Mouse (Mus musculus) ovary, adult 18-20 months (tissue): ENCODE data around the gene Nkain1.

Experiments used
- DNase-seq: peaks from one replicate; pipeline ENCODE4 v3.0.0; 2022; ENCODE audit warnings: low spot score, mixed read lengths

The Nkain1 gene

GRCm38 (mm10) chr4:130550511-130550910 is 23.5 kb downstream of the Nkain1 start:
- DNase-seq: no peak

GRCm38 (mm10) chr4:130549189-130549588 is 24.8 kb downstream of the Nkain1 start:
- no peak for DNase-seq

- no peak for DNase-seq
These were observed 27.0 kb downstream of the Nkain1 start for GRCm38 (mm10) chr4:130546798-130547562.

- DNase-seq: no peak
These were observed 29.6 kb downstream of the Nkain1 start for GRCm38 (mm10) chr4:130544392-130544791.

- DNase-seq: no peak
These were observed 30.9 kb downstream of the Nkain1 start for GRCm38 (mm10) chr4:130543121-130543520.

GRCm38 (mm10) chr4:130540831-130541230 is 33.1 kb downstream of the Nkain1 start:
- DNase-seq: no peak

GRCm38 (mm10) chr4:130539706-130540105 is 34.3 kb downstream of the Nkain1 start:
- DNase-seq: no peak

- DNase-seq: no peak
These were observed 34.9 kb downstream of the Nkain1 start for GRCm38 (mm10) chr4:130539053-130539452.

- DNase-seq: no peak
These were observed 36.6 kb downstream of the Nkain1 start for GRCm38 (mm10) chr4:130537371-130537770.

GRCm38 (mm10) chr4:130535789-130536188 is 38.2 kb downstream of the Nkain1 start:
- DNase-seq: no peak

- peak; percentile 55 for DNase-seq
These were observed 40.0 kb downstream of the Nkain1 start for GRCm38 (mm10) chr4:130533975-130534374.

GRCm38 (mm10) chr4:130532347-130532746 is 41.6 kb downstream of the Nkain1 start:
- no peak for DNase-seq

GRCm38 (mm10) chr4:130531645-130532280 is 42.2 kb downstream of the Nkain1 start:
- DNase-seq: peak; percentile 33

- DNase-seq: no peak
These were observed 46.2 kb downstream of the Nkain1 start for GRCm38 (mm10) chr4:130527804-130528203.

GRCm38 (mm10) chr4:130525041-130525440 is 48.9 kb downstream of the Nkain1 start:
- no peak for DNase-seq

GRCm38 (mm10) chr4:130521466-130521865 is 52.5 kb downstream of the Nkain1 start:
- DNase-seq: no peak

- DNase-seq: no peak
These were observed 53.5 kb downstream of the Nkain1 start for GRCm38 (mm10) chr4:130520482-130520851.

- DNase-seq: peak; percentile 94
These were observed 54.1 kb downstream of the Nkain1 start for GRCm38 (mm10) chr4:130519567-130520481.

- no peak for DNase-seq
These were observed 57.5 kb downstream of the Nkain1 start for GRCm38 (mm10) chr4:130516490-130516889.
